Mouse (Mus musculus) kidney, adult 8-10 months (tissue): ENCODE measurements around the gene Olfr912.

Source experiments
- DNase-seq, 2 experiments: peaks; one replicate each; pipeline ENCODE4 v3.0.0; 2022

The Olfr912 gene

DNA sequence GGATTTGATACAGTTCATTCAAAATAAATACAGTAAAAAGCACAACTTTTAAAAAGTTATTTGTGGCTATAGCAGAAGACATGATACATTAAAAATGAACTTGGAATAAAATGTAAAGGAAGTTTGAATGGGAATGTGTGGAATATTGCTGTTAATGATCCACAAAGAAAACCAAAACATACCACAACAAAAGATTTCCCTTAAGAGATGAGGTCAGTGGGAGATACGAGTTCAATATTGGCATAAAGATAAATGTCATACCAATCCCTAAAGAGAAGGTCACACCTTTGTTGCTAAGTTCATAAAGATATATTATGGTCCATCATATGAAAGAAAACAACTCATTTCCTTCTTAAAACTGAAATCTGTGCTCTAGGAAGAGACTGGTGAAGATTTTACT is at the start of gene Olfr912:
TSS of gene Olfr912 (plus strand) at position 301 of the 400 bp plus-strand sequence.
- DNase-seq = no peak

DNA sequence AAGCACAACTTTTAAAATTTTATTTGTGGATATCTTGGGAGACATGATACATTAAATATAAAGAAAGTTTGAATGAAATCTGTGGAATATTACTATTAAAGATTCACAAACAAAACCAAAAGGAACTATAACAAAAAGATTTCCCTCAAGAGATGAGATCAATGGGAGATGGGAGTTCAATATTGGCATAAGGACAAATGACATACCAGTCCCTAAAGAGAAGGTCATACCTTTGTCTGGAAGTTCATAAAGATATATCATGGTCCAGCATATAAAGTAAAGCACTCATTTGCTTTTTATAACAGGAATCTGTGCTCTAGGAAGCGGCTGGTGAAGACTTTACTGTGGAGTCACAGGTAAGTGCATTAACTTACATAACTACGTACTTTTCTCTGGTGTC is 42.4 kb upstream of the Olfr912 start, which contains the start of gene Olfr910:
TSS of gene Olfr910 (plus strand) at position 301 of the 400 bp plus-strand sequence.
- DNase-seq = no peak

GRCm38 (mm10) chr9:38591056-38591455 is 11.1 kb downstream of the Olfr912 start:
- no peak for DNase-seq

GRCm38 (mm10) chr9:38592459-38592858 is 12.5 kb downstream of the Olfr912 start, which contains the start of gene Olfr913:
TSS of gene Olfr913 (plus strand) at chr9:38592759.
- no peak for DNase-seq

DNA sequence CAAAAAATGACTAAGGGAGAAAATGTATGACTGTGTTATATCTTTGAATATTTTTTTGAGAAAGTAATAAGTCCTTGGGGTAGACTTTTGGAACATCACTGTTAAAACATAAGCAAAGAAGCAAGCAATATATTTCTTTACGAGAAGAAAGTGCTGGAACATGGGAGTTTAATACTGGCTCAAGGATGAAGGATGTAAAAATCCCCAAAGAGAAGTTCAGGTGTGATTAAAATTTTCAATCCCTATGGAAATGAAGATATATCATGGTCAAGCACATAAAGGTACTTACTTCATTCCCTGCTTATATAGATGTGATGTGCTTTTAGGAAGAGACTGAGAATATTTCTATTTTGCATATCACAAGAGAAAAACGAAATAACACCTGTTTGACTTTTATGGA is 24.8 kb downstream of the Olfr912 start, which contains the start of gene Olfr914:
TSS of gene Olfr914 (plus strand) at position 301 of the 400 bp plus-strand sequence.
- DNase-seq = no peak

DNA sequence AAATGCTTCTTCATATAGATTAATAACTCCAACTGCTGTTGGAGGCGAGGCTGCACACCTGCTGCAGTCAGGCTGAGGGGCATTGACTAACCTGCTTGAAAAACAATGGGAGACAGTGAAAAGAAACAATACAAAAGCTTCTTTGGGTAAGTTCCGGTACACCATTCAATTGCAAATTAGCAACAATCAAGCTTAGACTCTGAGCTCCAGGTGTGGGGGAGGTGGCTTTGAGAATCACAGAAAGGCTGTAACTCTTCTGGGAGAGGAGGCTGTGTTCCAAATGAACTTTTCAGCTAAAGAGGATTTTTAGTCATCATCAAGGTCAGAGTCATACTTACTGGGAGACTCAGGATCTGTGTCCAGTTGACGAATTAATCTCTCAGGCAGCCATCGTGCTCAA is 52.4 kb downstream of the Olfr912 start:
- DNase-seq = no peak
